Mouse (Mus musculus) urinary bladder, postnatal 14 days (tissue): ENCODE measurements around the gene AA986860.

Experiments
- DNase-seq: peaks from one replicate; pipeline ENCODE4 v3.0.0; 2021; ENCODE audit warnings: low spot score

AA986860 gene

GRCm38 (mm10) chr1:130775691-130776331, 44.0 kb downstream of the AA986860 start:
- DNase-seq, result no peak

- no peak for DNase-seq
Measured at GRCm38 (mm10) chr1:130776645-130777044, 44.9 kb downstream of the AA986860 start.

DNA sequence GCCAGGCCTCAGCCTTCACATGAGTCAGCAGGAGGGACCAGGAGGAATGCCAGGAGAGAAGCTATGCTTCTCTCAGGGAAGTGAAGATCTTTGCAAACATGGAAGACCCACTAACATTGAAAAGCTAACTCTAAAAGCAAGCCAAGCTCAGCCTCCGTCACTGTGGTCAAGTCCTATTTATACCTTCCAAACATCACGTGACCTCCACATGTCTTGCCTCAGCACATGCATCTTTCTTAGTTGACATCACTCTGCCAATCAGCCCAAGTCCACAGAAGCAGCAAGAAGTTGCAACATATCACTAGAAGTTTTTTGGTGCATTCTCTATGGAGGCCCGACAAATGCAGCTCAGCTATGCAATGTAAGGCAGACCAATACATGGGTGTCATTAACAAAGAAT, 48.1 kb downstream of the AA986860 start:
- no peak for DNase-seq

DNA sequence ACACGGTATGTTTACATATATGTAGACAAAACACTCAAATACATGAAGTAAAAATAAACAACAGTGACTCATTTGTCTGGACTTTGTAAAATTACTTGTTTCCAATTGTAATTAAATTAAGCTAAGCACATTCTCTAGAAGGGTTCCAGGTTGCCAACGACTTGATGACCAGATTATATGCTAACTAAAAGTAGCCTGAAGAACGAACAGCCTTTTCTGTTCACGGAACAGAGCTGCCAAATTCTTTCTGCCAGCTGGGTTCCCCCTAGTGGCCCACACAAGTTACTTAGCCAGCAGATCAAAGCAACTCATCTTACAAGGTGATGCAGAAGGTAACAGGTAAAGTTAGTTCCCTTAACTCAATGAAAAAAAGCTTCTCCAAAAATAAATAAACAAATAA, 52.3 kb downstream of the AA986860 start:
- peak; percentile 36 for DNase-seq

GRCm38 (mm10) chr1:130787001-130787400, 55.2 kb downstream of the AA986860 start:
- DNase-seq, result no peak

DNA sequence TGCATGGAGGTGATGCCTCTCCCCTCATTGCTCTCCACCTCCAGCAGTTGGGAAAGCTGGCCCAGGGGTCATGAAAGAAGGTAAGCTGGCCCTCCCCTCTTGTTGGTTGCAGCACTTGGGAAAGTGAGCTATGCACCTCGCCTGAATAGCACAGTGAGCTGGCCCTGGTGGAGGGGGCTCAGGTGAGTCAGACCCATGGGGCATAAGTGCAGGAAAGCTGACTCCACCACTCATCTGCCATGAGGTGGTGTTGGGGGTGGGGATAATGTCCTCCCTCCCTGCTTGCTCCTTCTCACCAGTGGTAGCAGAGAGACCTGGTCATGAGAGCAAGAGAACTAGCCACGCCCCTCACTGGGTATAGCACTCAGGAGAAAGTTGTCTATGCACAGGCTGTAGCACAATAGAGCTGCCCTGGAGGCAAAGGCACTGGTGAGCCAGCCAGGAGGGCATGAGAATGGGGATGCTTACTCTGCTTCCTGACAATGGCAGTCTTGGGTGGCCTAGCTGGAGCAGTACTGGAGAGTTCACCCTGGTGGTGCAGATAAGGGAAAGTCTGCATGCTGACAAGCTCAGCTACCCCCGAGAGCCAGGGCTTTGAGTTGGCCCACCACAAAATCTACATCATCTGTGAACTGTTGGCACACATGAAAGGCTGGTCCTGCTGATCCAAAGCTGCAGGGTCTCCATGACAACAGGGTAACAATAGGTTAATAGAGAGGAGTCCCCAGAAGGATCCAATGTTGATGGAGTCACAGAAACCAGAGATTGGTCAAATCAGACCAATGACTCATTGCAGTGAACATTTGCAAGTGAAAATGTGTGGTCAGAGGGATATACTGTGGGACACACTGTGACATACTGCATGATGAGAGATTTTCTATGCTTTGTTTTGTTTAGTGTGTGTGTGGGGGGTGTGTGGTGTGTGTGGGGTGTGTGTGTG, 58.0 kb downstream of the AA986860 start:
- no peak for DNase-seq
